Mouse (Mus musculus): ENCODE data around the gene Zfp37.
"Not testable (repeated sequence)": the region's sequence is repeated elsewhere in the genome, so short reads cannot be mapped to it uniquely, and the experiment has no call there.

The Zfp37 gene

DNA sequence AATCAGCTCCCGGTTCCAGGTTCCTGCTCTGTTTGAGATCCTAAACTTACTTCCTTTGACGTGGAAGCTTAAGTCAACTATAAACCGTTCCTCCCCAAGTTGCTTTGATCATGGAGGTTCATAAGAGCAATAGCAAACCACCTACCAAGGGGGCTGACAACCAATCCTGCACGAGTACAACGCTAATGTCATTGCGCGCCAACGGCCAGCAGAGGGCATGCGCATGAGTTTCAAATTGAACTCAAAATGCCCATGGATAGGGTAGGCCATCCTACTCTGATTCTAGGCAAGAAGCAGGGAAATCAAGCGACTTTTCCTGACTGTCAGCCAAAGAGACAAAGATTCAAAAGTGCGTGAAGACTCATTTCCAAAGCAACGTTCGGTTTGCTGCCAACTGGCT lies at the start of gene Zfp37:
Gene Zfp37 (minus strand): TSS at position 279 of the 400 bp plus-strand sequence.
- DNase-seq (ENCODE audit: low spot score in 2 of 2): no peak

DNA sequence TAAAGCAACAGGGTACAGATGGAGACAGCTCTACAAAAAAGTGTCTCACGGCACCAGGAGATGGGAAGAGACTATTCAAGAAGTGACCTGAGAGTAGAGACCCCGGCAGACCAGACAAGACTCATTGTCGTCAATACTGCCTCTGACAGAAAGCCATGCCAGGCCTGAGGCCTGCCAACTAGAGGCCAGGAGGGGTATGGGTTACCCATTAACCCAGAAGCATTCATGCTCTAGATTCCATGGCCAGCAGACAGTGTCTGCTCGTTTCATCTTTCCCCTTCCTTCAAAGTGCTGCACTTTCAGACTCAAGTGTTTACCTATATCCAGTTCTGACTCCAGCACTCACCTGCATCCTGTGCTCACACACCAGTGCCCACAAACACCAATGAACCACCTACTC lies 47.2 kb upstream of the Zfp37 start:
- no peak for DNase-seq (ENCODE audit: low spot score in 2 of 2)

DNA sequence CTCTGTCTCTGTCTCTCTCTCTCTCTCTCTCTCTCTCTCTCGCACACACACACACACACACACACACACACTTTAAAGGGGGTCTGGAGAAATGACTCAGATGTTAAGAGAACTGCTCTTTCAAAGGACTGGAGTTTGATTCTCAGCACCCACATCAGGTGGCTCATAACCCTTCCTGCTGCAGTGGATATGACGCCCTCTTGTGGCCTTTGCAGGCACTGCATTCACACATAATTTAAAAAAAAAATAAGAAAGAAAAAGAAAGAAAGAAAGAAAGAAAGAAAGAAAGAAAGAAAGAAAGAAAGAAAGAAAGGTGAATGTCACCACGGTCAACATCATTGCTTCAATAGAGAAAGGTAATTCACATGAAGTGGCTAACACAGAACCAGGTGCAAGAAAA lies 46.4 kb upstream of the Zfp37 start:
- DNase-seq (ENCODE audit: low spot score in 2 of 2): no peak

DNA sequence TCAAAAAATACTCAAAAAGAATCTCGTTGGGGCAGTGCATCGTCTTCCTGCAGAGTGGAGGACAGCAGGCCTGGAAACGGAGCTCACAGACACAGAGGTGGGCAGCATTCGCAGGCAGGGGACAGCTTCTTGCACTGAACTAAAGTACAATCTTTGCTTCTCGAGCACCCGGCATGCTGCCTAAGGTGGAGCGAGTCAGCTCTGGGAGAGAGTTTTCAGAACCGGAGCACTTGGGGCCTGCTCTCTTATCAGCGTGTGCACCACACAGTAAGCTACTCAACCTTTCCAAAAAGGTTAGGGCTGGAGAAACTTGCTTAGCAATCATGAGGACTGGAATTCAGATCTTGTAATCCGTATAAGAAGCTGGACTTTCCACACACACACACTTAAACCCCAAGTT lies 45.8 kb upstream of the Zfp37 start:
- no peak for DNase-seq (ENCODE audit: low spot score in 2 of 2)

DNA sequence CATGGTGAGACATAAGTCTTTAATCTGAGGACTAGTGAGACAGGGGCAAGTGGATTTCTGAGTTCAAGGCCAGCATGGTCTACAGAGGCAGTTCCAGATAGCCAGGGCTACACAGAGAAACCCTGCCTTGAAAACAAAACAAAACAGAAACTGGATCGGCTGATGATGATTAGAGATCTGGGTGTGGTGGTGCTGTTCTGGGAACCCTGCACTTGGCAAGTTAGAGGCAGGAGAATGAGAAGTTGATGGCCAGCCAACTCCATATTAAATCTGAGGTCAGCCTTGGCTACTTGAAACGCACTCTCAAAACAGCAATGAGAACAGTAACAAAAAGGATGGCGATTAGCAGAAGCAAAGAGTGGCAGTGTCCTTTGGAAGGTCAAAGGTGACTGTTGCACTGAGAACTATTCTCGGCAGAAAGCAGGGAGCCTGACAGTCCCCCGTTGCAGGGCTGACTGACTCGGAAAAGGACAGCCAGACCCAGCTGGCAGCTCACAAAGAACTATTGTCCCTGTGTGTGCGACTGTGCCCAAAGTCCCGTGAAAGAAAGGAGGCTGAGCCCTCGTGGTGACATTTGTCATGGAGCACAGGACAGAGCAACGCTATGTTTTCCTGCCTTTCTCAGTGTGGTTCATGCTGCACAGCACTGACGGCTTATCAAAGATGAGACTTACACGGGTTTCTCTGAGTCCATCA lies 44.1 kb upstream of the Zfp37 start:
- no peak for DNase-seq (ENCODE audit: low spot score in 2 of 2)

DNA sequence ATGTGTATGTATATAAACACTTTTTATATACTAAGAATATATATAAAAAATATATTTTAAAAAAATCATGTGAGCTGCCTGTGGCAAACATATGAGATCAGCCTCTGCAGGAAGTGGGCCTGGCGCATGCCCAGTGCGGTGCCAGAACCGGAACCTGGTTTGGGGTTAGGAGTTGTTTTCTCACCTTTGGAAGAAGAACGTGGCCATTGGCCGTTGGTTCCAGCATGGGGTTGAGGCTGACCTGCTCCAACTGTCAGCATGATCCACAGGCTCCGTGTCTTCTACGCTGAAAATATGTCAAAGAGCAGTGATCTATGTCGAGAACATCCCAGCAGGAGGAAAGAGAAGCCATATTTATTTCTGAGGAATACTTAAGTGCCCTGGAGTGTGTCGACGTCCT lies 43.1 kb upstream of the Zfp37 start:
- no peak for DNase-seq (ENCODE audit: low spot score in 2 of 2)

DNA sequence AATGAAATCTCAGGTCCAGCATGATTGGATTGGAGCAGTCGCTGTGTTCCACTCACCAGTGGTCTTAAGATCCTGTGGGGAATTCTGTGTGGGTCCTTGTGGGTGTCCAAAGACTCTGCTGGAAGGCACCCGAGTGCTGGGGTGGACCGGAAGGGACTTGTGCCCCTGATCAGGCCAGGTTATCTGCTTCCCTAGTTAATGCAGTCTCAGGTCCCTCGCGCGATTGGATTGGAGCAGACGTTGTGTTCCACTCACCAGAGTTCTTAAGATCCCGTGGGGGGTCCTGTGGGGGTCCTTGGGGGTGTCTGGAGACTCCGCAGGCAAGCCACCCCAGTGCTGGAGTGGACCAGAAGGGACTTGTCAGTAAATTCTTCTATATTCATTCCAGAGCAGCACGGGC lies 41.8 kb upstream of the Zfp37 start:
- DNase-seq (ENCODE audit: low spot score in 2 of 2): no peak

DNA sequence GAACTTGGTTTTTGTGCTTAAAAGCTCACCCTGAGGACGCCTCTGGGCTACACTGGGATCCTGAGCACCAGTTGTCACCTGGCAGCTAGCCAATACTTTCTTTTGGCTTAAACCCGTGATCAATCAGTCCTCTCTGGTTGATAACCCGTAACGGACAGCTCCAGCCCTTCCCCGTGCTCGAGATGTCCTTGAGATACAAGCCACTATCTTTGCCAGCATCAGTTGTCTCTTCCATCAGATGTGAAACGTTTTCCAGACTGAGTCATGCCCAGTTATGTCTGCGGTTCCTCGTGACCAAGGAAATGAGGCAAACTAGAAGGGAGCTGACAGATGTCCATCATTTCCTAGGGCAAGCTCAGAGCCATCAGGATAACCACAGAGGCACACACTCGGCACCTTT lies 36.3 kb upstream of the Zfp37 start:
- no peak for DNase-seq (ENCODE audit: low spot score in 2 of 2)

DNA sequence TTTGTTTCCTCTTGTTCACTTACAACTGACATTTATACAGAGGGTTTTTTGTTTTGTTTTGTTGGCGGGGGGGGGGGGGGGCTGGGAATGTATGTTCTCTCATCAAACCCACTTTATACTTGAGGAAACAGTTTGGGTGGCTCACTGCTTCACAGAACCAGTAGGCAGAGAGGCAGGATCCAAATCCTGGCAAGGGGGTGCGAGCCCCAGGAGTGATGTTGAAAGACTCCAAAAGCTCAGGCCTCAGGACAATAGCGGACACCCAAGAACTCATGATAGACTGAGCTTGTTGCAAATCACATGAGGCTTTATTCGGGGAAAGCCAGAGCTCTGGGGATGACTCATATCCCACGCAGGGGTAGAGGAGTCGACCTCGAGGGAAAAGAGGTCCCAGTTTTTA lies 35.2 kb upstream of the Zfp37 start:
- not testable (repeated sequence) for DNase-seq (ENCODE audit: low spot score in 2 of 2)

DNA sequence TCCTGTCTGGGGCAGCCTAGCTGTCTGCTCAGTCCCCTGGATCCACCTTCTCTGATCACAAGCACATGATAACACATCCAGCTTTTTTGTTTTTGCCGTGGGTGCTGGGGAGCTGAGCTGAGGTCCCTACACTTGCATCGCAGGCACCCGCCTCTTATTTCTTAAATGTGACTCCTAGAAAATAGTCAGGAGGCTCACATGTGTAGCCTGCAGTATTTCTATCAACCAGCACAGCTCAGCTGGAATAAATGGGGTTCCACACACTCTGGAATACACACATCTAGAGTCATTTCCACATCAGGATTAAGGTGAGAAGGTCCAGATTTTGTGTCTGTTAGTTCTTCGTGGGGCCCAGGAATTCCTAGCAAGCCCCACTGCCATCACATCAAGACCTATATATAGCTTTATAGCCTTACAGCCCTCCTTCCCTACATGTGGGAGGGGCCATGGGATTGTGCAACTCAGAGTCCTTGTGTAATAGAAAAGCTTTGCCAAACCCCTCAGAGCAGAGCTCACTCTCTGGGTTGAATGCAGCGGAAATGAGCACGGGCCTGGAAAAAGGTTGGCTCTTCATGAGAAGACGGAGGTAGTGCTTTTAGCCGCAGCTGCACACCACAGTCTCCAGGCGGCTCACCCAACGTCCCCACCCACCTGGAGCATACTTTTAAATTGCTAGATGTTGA lies 34.4 kb upstream of the Zfp37 start:
- no peak for DNase-seq (ENCODE audit: low spot score in 2 of 2)

DNA sequence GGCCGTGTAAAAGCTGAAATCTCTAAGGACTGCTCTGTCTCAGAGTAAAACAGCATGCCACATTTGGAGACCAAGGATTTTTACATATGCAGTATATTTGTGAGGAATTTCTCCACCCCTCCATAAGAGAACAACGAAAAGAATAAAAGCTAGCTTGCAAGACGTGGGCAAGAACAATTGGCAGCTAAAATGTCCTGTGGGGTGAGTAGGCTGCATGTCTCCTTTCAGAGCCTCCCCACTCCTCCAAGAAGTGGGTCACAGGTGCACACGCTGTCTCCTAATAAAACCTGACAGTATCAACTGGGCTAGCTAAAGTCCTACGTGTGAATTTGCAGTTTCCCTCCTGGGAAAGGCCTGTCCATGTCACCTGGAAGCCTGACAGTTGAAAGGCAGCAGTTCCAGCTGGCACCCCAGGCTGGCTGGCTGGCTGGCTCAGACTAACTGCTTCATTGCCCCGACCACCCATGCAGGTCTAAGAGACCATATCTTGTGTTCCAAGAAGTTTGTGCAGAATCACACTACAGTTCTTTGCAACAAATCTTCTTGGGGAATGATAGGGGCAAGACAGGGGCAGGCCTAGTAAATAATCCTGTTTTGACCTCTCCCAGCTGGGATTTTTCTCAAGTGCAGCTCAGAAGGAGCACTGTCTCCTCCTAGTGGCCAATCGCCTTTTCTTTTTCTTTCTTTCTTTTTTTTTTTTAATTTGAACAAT lies 32.4 kb upstream of the Zfp37 start:
- no peak for DNase-seq (ENCODE audit: low spot score in 2 of 2)

DNA sequence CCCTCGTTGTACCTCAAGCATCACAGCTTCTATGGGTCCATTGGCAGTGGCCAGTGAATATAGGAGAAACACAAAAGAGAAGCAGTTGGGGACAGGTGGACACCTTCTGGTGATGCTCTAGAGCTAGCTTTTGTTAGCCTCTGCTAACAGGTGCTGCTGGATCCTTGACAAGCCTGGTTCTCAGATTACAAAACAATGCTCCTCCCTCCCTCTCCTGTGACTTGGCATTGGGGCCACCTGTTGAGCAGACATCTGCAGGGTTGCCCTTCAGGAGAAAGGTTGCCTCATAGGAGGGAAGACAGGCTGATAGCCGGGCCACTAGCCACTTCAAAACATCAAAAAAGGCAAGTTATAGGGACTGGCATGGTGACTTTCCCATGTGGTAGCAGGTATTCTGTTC lies 31.4 kb upstream of the Zfp37 start, which contains the start of gene Slc31a2:
Gene Slc31a2 (plus strand): TSS at position 287 of the 400 bp plus-strand sequence.
- no peak for DNase-seq (ENCODE audit: low spot score in 2 of 2)

DNA sequence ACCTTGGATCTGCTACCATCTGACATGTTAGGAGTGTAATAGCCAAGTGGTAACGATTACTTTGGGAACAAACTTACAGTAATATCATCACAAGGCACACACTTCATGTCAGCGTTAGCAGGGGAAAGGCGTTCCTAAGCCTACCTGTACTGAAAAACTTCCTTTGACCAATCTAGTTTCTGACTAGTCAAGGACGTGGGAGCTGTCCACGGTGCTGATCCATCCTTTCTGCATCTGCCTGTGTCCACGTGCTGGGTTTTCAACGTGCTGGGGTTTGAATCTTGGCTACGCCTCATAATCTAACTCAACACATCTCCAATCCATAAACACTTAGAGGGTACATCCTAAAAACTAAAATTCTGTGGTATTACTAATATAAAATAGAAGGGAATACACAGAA lies 26.1 kb upstream of the Zfp37 start:
- no peak for DNase-seq (ENCODE audit: low spot score in 2 of 2)

DNA sequence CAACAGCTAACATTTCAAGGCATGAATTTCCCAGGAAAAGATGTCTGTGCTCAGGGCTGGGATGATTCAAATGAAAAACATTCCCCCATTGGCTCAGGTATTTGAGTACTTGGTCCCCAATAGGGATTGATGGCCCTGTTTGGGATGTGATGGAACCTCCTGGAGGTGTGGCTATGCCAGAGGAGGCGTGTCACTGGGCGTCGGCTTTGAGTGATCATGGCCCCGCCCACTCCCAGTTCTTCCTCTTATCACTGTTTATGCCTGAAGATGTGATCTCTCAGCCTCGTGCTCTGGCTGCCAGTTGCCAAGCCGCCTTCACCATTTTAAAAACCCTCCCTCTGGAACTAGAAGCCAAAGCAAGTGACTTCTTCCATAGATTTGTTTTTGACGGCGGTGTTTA lies 23.7 kb upstream of the Zfp37 start:
- DNase-seq (ENCODE audit: low spot score in 2 of 2): no peak

DNA sequence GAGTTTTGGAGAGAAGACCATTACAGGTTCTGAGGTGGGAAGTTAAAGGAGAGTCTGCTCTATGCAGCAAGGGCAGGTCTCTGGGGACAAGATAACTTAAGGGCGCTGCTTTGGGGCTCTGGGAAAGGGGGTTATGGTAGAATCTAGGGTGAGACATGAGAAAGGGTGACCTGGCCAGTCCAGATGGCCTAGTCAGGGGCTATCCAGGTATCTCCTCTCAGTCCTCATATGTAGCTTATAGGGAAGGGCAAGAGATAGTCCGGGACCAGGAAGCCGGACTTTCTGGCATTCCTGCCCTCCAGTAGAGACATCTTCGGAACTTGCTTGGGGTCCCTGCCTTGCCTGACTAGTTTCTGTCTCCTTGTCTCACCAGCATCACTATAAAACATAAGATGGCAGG lies 20.9 kb upstream of the Zfp37 start:
- no peak for DNase-seq (ENCODE audit: low spot score in 2 of 2)

DNA sequence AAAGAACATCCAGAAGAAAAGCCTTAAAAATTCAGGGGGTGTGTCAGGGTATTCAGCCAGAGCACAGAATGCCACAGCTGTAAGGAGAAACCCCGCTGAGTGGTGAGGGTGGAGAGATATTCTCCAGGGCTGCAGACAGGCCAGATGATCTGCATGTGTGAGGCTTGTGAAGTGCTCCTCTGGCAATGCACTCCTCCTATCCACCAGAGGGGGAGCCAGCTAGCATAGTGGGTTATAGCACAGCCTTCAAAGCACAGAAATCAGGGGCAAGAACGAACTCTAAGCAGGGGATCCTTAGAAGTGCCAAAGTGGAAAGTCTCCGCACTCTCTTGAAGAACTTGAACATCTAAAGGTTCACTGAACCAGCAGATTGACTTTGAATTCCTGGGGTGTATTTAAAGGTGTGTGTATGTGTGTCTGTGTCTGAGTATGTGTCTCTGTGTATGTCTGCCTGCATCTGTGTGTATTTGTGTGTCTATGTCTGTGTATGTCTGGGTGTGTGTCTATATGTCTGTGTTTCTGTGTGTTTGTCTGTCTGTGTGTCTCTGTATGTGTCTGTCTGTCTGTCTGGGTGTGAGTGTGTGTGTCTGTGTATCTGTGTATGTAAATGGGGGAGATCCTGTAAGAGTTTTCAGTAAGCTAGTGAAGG lies 20.2 kb upstream of the Zfp37 start:
- no peak for DNase-seq (ENCODE audit: low spot score in 2 of 2)

DNA sequence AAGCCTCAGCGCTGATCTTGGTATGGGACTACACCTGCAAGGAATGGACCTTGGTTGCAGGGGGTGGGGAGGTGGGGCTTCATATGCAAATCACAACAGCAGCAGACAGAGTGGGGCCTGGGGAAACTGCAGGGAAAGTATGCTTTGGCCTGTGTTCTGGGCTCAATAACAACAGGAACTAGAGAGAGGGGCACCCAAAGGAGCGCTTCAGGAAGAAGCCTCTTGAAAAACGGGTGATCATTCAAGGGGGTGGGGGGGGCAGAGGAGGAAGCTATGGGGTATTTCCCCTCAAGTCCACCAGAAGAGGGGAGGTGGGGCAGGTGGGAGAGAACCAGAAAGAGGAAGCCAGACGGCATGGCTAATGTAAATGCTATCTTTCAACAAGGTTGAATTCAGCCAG lies 17.5 kb upstream of the Zfp37 start:
- DNase-seq (ENCODE audit: low spot score in 2 of 2): no peak

DNA sequence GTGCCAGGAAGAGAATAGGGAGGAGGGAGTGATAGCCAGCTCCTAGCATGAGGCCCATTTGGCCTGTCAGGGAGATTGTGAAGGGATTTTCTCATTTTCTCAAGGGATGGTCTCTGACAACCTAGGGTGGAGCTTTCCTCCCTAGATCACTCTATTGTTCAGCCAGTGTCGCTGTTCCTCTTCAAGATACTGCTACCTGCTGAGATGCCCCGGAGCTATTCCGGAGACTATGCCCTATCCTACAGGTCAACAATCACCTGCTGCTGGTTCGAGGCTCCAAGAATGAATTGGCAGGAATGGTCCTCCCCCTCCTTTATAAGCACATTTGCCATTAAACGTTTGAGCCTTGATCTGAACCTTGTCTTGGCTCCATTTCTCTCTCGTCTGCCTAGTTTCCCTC lies 9.7 kb upstream of the Zfp37 start:
- DNase-seq (ENCODE audit: low spot score in 2 of 2): no peak

DNA sequence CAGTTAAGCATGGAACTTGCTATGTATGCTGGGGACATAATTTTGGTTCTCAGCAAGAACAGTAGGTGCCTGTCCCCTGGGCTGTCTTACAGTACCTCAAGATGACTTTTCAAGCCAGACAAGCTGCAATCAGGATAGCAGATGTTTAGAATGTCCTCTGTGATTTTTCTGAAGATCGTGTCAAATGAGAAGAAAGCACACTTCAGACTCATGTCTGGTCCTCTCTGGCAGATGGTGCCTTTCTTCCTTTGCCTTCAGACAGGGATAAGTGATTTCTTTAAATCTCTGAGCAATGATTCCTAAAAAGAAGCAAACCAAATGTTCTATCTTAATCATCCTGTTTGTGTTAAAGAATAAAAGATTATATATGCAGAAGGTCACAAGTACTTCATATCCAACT lies 694 bp downstream of the Zfp37 start:
- DNase-seq (ENCODE audit: low spot score in 2 of 2): no peak

DNA sequence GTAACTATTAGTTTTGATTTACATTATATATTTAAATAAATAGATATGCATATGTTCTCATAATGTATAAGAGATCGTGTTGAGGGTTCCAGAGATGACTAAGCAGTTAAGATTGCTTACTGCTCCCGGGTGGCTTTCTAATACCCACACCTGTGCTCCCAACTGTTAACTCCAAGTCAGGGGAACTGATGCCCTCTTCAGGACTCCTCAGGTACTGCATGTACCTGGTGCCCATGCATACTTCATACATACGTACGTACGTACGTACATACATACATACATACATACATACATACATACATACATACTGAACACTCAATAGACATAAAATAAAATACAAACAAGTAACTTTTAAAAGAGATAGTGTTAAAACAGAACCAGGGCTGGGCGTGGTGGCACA lies 1.4 kb downstream of the Zfp37 start:
- no peak for DNase-seq (ENCODE audit: low spot score in 2 of 2)

DNA sequence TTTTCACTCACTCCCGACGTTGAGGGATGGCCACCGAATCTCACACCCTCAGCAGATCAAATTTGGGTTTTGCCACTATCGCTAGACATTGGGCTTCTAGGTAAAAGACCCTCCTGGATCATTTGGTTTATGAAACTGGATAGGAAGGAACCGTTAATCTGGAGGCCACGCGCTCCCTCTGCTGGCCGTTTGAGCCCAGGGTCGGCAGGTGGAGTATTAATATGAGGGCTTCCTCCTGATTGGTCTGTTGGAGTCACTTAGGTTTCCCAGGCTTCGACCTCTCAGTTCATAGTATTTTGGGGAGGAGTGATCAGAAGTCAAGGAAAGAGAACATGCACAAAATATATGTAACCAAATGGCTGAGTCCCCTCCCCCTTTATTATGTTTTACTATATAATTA lies 2.5 kb downstream of the Zfp37 start:
- peak in 1 of 2 experiments; percentile 10 for DNase-seq (ENCODE audit: low spot score in 2 of 2)

DNA sequence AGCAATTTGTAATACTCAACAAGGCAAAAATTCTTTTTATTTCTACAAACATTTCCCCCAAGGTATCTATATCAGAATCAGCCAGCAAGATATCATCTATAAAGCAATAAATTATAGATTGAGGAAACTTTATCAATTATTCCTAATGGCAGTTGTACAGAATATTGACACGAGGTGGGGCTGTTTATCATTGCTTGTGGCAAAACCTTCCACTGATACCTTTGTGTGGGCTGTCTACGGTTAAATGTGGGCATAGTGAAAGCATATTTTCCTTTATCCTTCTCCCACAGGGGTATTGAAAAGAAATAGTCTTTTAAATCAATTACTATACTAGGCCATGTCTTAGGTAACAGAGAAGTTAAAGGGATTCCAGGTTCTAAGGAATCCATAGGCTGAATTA lies 17.4 kb downstream of the Zfp37 start:
- no peak for DNase-seq (ENCODE audit: low spot score in 2 of 2)

DNA sequence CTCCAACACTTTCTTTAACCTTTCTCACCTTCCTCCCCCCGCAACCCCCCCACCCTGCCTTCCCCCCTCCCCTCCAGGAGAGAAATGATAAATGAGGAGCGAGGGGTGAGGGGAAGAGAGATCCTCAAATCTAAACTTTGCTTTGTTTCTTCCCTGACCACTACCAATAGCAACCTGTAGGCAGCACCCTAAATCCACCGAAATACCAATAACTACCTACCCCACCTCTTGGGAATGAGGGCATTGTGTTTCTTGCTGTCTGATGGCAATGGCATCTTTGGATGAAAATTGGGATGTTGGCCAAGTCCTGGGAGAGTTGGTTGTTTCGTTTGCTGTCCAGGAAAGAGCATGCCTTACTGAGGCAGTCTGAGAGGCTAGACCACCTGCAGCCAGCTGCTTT lies 20.8 kb downstream of the Zfp37 start:
- DNase-seq (ENCODE audit: low spot score in 2 of 2): no peak

All from spleen, postnatal 14 days (tissue).